Mouse (Mus musculus) embryonic fibroblast, embryonic 13.5 days (primary cell): Measurements from ENCODE around the gene Vmn1r63. TPM values are rescaled to one million over a fixed set of nuclear protein-coding genes. Genes with fewer than 3 reads are reported as not detected.
"Not testable (repeated sequence)": the region's sequence is repeated elsewhere in the genome, so short reads cannot be mapped to it uniquely, and the experiment has no call there.

Experiments used
- H3K27ac ChIP-seq: 2 replicates; pipeline ENCODE4 v1.5.1; 2012; ENCODE audit warnings: low read length, control low read depth, inconsistent platforms; ENCODE audit not compliant: insufficient read depth
- H3K4me1 ChIP-seq: 2 replicates; pipeline ENCODE4 v1.6.1; 2011; ENCODE audit warnings: low read length; ENCODE audit not compliant: control insufficient read depth, insufficient read depth
- H3K4me3 ChIP-seq: 2 replicates; pipeline ENCODE4 v1.5.1; 2011; ENCODE audit warnings: mild to moderate bottlenecking, control low read depth, low read length; ENCODE audit not compliant: insufficient read depth
- polyA plus RNA-seq: library from polyadenylated mRNA; stranded (reverse); fragments of >200 nt; gene quantifications from 2 replicates; pipeline ENCODE4 v1.2.4, GENCODE M21; 2011; ENCODE audit warnings: low read depth; ENCODE audit not compliant: missing spikeins, insufficient read length

The Vmn1r63 gene
- not detected in 2 replicates for polyA plus RNA-seq

DNA sequence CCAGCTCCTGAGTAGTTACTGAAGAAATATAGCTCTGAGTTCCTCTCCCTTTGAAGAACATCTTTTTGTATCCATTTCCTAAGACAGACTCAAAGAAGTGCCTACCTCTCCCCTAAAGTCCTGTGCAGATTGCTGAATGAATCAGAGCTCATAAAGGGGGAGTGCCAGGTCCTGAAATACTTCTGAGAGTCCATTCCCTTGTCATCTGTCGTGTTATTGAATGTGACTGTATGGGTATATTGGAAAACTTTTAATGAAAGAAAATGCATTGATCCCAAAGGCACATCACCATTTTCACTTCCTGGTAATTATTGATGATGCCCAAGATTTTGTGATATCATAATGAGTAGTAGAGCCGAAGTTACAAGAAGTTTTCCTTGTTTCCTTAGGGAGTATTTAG lies at the start of gene Vmn1r63:
Gene Vmn1r63 (minus strand): TSS at position 101 of the 400 bp plus-strand sequence.
- not testable (repeated sequence) for H3K27ac ChIP-seq, H3K4me3 ChIP-seq, H3K4me1 ChIP-seq

Other genes starting within 250 kb of the Vmn1r63 start
- not detected in 2 replicates for gene Vmn1r61, start 192.2 kb downstream of the Vmn1r63 start, polyA plus RNA-seq
- gene Vmn1r62, start 131.8 kb downstream of the Vmn1r63 start, polyA plus RNA-seq = not detected in 2 replicates
- not detected in 2 replicates for gene Vmn1r64, start 79.1 kb upstream of the Vmn1r63 start, polyA plus RNA-seq
- not detected in 2 replicates for gene Vmn1r65, start 205.6 kb upstream of the Vmn1r63 start, polyA plus RNA-seq
- gene Nlrp4c, start 239.7 kb upstream of the Vmn1r63 start, polyA plus RNA-seq = 0.18 TPM in 1 of 2 replicates, not detected in the other